Mouse (Mus musculus) megakaryocyte, embryonic 14.5 days (primary cell): ENCODE data around the gene Tsc2. TPM values are rescaled to one million over a fixed set of nuclear protein-coding genes. Genes with fewer than 3 reads are reported as not detected.

ENCODE experiments used
- H3K27me3 ChIP-seq: replicated peaks from 2 replicates; pipeline ENCODE3; 2012; ENCODE audit warnings: inconsistent platforms
- H3K36me3 ChIP-seq: replicated peaks from 2 replicates; pipeline ENCODE3; 2012; ENCODE audit warnings: low read length, inconsistent platforms, mixed read lengths
- H3K4me1 ChIP-seq: 2 replicates; pipeline ENCODE4 v1.6.1; 2012; ENCODE audit warnings: inconsistent platforms
- H3K4me3 ChIP-seq: replicated peaks from 2 replicates; pipeline ENCODE3; 2012; ENCODE audit warnings: moderate library complexity, mild to moderate bottlenecking, inconsistent platforms
- H3K9me3 ChIP-seq: 2 replicates; pipeline ENCODE4 v1.6.1; 2012; ENCODE audit warnings: inconsistent platforms
- FLI1 ChIP-seq: IDR thresholded peaks from 2 replicates; pipeline ENCODE4 v1.6.1; 2012; ENCODE audit warnings: low read length, inconsistent platforms, mixed read lengths
- GATA1 ChIP-seq: IDR thresholded peaks from 3 replicates; pipeline ENCODE4 v1.6.1; 2012; ENCODE audit warnings: mixed read lengths, low read length, inconsistent platforms, borderline replicate concordance
- polyA plus RNA-seq: library from polyadenylated mRNA; stranded (reverse); fragments of >175 nt; gene quantifications from 2 replicates; pipeline ENCODE4 v1.2.3, GENCODE M21; 2012; ENCODE audit warnings: low replicate concordance; ENCODE audit not compliant: insufficient read depth

The Tsc2 gene
- polyA plus RNA-seq, 1 experiment = 26.7 TPM

- no peak overlapping the region for H3K4me3 ChIP-seq
- no peaks in the 10 kb centered on the region for H3K9me3 ChIP-seq
- H3K36me3 ChIP-seq = peaks cover 34% of the 10 kb centered on the region
- peaks cover 29% of the 10 kb centered on the region for H3K27me3 ChIP-seq
- peaks cover 40% of the 10 kb centered on the region for H3K4me1 ChIP-seq
- no peak for TF ChIP-seq GATA1
- no peak for TF ChIP-seq FLI1
Observed at GRCm38 (mm10) chr17:24638214-24638613, 5.8 kb upstream of the Tsc2 start.

DNA sequence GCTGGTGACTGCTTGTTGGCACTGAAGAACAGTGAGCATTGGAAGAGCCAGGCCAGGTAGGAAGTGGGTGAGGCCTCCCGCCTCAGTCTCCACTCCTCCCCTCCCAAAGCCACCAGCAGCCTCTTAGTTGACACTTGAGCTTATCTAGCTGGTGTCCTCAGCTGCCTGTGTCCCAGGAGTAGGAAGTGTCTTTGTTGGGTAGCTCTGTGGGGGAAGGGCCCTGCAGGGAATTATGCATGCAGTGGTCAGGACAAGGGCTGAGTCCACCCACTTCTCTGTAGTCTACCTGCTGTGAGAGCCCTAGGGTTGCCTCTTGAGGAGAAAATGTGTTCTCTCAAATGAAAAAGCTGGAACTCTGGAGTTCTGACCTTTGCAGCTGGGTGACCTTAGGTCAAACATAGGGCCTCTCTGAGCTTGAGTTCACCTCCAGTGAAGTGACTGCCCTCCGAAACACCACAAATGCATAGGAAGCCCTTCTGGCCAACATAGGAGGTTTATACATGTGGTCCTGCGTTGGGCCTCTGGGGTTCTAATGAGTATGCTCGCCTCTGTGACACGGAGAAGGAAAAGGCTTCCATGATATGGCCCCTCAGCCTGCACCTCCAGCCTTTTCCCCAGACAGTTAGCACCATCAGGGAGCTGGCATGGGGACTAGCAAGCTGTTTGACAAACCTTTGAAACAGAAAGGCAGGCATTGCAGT lies 4.5 kb upstream of the Tsc2 start:
- Histone ChIP-seq H3K4me3 (peak overlapping the region; percentile 3), H3K9me3 (no peaks in the 10 kb centered on the region), H3K36me3 (peaks cover 34% of the 10 kb centered on the region), H3K27me3 (peaks cover 16% of the 10 kb centered on the region), H3K4me1 (peaks cover 51% of the 10 kb centered on the region)
- TF ChIP-seq FLI1 (no peak), GATA1 (no peak)

DNA sequence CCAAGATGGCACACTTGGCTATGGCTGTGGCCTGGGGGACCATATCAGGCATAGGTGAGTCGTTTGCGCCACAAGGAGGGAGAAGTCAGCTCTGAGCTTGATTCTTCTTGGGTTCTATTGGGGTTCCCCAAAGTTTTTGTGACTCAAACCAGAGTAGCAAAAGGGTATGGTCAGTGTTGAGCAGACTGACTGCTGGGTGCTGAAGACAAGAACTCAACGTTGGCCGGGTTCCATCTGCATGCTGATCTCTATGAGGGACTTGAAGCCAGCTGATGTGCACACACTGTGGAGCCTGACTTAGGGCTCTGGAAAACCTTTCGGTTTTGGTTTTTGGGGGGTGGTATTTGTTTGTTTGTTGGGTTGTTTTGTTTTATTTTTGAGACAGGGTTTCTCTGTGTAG lies 3.3 kb upstream of the Tsc2 start:
- H3K27me3 ChIP-seq = peaks cover 9% of the 10 kb centered on the region
- peaks cover 58% of the 10 kb centered on the region for H3K4me1 ChIP-seq
- H3K36me3 ChIP-seq = peaks cover 38% of the 10 kb centered on the region
- TF ChIP-seq GATA1 (no peak), FLI1 (no peak)
- no peaks in the 10 kb centered on the region for H3K9me3 ChIP-seq
- H3K4me3 ChIP-seq = no peak overlapping the region

DNA sequence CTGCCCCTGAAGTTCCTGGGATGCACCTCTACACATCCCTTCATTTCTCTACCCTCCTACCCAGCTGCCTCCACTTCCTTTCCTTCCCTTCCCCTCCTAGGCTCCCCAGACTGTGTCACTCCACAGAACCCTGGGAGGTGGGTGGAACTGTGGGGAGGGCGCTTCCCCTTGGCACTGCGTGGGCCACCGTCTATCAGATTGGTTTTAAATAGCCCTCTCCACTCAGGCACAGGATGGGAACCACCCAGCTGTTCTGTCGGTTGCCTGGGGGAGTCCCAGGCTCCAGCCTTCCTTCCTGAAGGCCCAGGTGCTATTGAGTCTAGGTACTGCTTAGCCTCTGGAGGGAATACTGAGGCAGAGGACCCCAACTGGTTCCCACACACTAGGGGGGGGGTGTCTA lies 2.6 kb upstream of the Tsc2 start:
- peaks cover 45% of the 10 kb centered on the region for H3K36me3 ChIP-seq
- no peak overlapping the region for H3K4me3 ChIP-seq
- peaks cover 3% of the 10 kb centered on the region for H3K27me3 ChIP-seq
- TF ChIP-seq GATA1 (no peak), FLI1 (no peak)
- peaks cover 60% of the 10 kb centered on the region for H3K4me1 ChIP-seq
- H3K9me3 ChIP-seq = no peaks in the 10 kb centered on the region

DNA sequence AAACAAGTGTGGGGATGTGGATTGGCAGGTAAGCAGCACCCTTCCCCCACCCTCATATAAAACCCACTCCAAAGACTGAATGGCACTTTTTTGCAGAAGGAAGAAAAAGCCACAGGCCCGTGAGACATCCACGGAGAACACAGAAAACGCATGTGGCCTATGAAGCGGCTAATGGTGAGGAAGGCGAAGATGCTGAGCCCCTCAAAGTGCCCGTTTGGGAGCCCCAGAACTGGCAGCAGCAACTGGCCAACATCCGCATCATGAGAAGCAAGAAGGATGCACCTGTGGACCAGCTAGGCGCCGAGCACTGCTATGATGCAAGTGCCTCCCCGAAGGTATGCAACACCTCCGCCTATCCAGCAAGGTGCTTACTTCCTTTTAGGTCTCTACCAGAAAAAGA lies 1.4 kb upstream of the Tsc2 start:
- Histone ChIP-seq H3K4me1 (peaks cover 60% of the 10 kb centered on the region), H3K9me3 (no peaks in the 10 kb centered on the region), H3K36me3 (peaks cover 49% of the 10 kb centered on the region), H3K4me3 (peak overlapping the region; percentile 39), H3K27me3 (no peaks in the 10 kb centered on the region)
- TF ChIP-seq GATA1 = no peak
- TF ChIP-seq FLI1 = no peak

- Histone ChIP-seq H3K4me1 (peaks cover 67% of the 10 kb centered on the region), H3K27me3 (no peaks in the 10 kb centered on the region), H3K9me3 (no peaks in the 10 kb centered on the region), H3K4me3 (peak overlapping the region; percentile 96), H3K36me3 (peaks cover 51% of the 10 kb centered on the region)
- TF ChIP-seq FLI1 = no peak
- TF ChIP-seq GATA1 = no peak
Observed at GRCm38 (mm10) chr17:24632813-24633449, 501 bp upstream of the Tsc2 start.

GRCm38 (mm10) chr17:24630072-24630471 lies 2.4 kb downstream of the Tsc2 start:
- Histone ChIP-seq H3K4me3 (no peak overlapping the region), H3K4me1 (peaks cover 47% of the 10 kb centered on the region), H3K27me3 (no peaks in the 10 kb centered on the region), H3K9me3 (no peaks in the 10 kb centered on the region), H3K36me3 (peaks cover 66% of the 10 kb centered on the region)
- TF ChIP-seq GATA1 = no peak
- TF ChIP-seq FLI1 = no peak

DNA sequence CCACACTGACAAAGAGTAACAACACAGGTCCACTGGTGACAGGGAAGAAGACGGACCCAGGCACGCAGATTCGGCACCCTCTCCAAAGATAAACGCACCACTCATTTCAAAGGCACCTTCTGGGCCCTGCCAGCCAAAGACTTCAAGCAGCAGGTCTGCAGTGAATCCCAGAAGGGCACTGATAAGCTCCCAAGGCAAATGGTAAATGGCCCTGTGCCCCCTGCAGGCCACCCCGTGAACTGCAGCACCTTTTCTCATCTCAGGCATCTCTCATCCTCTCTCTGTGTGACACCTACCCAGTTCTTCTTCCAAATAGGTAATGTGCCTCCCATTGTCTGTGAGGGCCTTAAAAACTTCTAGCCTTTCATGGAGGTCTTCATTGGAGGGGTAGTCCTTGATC lies 3.8 kb downstream of the Tsc2 start:
- Histone ChIP-seq H3K4me1 (peaks cover 37% of the 10 kb centered on the region), H3K9me3 (no peaks in the 10 kb centered on the region), H3K4me3 (no peak overlapping the region), H3K36me3 (peaks cover 69% of the 10 kb centered on the region), H3K27me3 (no peaks in the 10 kb centered on the region)
- TF ChIP-seq FLI1 (no peak), GATA1 (peak; percentile 57; the same call in 1 of the 3 replicates)

DNA sequence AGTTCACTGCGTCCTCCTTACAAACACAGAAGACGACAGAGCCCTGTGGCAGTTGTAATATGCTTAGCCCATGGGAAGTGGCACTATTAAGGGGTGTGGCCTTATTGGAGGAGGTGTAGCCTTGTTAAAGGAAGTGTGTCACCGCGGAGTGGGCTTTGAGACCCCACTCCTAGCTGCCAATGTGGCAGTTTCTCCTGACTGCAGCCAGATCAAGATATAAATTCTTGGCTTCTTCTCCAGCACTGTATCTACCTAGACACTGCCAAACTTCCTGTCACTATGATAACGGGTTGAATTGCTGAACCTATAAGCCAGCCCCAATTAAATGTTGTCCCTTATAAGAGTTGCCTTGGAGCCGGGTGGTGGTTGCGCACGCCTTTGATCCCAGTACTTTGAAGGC lies 7.0 kb downstream of the Tsc2 start:
- Histone ChIP-seq H3K9me3 (no peaks in the 10 kb centered on the region), H3K36me3 (peaks cover 94% of the 10 kb centered on the region), H3K4me1 (peaks cover 13% of the 10 kb centered on the region), H3K4me3 (no peak overlapping the region), H3K27me3 (no peaks in the 10 kb centered on the region)
- TF ChIP-seq FLI1 (no peak), GATA1 (no peak)

DNA sequence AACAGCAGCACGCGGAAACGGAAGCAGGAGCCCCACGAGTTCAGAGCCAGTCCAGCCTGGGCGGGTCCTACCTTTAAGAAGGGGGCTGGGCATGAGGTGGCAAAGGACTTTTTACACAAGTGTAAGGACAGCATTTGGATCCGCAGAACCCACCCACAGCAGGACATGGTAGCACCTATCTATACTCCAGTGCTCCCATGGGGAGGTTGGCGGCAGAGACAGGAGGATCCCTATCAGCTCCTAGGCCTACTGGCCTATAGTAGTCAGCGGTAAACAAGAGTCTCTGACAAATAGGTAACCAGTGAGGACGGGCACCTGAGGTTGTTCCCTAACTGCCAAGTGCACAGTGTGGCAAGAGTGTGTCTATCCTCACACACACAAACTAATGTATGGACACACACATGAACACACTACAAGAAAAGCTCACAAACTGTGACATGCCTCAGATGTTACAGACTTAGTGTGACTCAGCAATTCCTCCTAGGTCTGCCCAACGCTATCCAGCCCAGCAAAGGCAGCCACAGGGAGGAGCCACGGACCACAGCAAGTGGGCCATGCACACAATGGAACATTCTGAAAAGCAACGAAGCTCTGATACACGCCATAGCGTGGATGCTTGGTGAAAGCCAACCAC lies 14.8 kb downstream of the Tsc2 start:
- Histone ChIP-seq H3K9me3 (no peaks in the 10 kb centered on the region), H3K36me3 (peaks cover 90% of the 10 kb centered on the region), H3K4me3 (peak overlapping the region; percentile 70), H3K27me3 (peaks cover 2% of the 10 kb centered on the region), H3K4me1 (peaks cover 59% of the 10 kb centered on the region)
- TF ChIP-seq GATA1 = no peak
- TF ChIP-seq FLI1 = no peak
